Mouse (Mus musculus) CH12.LX (cell line): Measurements from ENCODE around the gene Scamp2.

Experiments used
- CTCF ChIP-seq, 2 experiments: IDR thresholded peaks in 1 of 2; conservative IDR thresholded peaks in 1 of 2; 2 replicates each; pipeline ENCODE4 v1.5.1; 2011 to 2012; ENCODE audit warnings: low read depth in 2 of 2, low read length in 2 of 2, improper control_type of control experiment in 1 of 2, inconsistent platforms in 1 of 2, mild to moderate bottlenecking in 1 of 2, moderate library complexity in 1 of 2
- EP300 ChIP-seq: IDR thresholded peaks from 2 replicates; pipeline ENCODE4 v1.6.1; 2011; ENCODE audit warnings: low read length, improper control_type of control experiment
- ETS1 ChIP-seq: conservative IDR thresholded peaks from 2 replicates; pipeline ENCODE4 v1.6.1; 2012; ENCODE audit warnings: low read depth, mild to moderate bottlenecking, inconsistent platforms, low read length, improper control_type of control experiment, moderate library complexity
- GABPA ChIP-seq: IDR thresholded peaks from 2 replicates; pipeline ENCODE4 v1.6.1; 2012; ENCODE audit warnings: low read depth, low read length, improper control_type of control experiment, inconsistent platforms; ENCODE audit not compliant: insufficient replicate concordance
- IRF4 ChIP-seq: IDR thresholded peaks from 2 replicates; pipeline ENCODE4 v1.6.1; 2014; ENCODE audit warnings: low read depth, mild to moderate bottlenecking, inconsistent platforms, low read length, improper control_type of control experiment
- JUND ChIP-seq: conservative IDR thresholded peaks from 2 replicates; pipeline ENCODE4 v1.6.1; 2011; ENCODE audit warnings: low read depth, low read length, improper control_type of control experiment
- NELFE ChIP-seq: IDR thresholded peaks from 2 replicates; pipeline ENCODE4 v1.6.1; 2011; ENCODE audit warnings: low read depth, low read length, improper control_type of control experiment
- POLR2A ChIP-seq: IDR thresholded peaks from 2 replicates; pipeline ENCODE4 v1.6.1; 2011; ENCODE audit warnings: low read depth, mild to moderate bottlenecking, improper control_type of control experiment, low read length
- RCOR1 ChIP-seq: conservative IDR thresholded peaks from 2 replicates; pipeline ENCODE4 v1.6.1; 2012; ENCODE audit warnings: low read depth, mild to moderate bottlenecking, inconsistent platforms, low read length, improper control_type of control experiment
- SIN3A ChIP-seq: IDR thresholded peaks from 2 replicates; pipeline ENCODE4 v1.6.1; 2012; ENCODE audit warnings: low read length, improper control_type of control experiment, inconsistent platforms
- TCF12 ChIP-seq: IDR thresholded peaks from 2 replicates; pipeline ENCODE4 v1.6.1; 2014; ENCODE audit warnings: low read depth, mild to moderate bottlenecking, inconsistent platforms, low read length, improper control_type of control experiment
- UBTF ChIP-seq: IDR thresholded peaks from 2 replicates; pipeline ENCODE4 v1.6.1; 2012; ENCODE audit warnings: low read depth, mild to moderate bottlenecking, inconsistent platforms, low read length, improper control_type of control experiment, moderate library complexity
- USF2 ChIP-seq: conservative IDR thresholded peaks from 2 replicates; pipeline ENCODE4 v1.6.1; 2011; ENCODE audit warnings: low read depth, low read length, improper control_type of control experiment
- ZC3H11A ChIP-seq: IDR thresholded peaks from 2 replicates; pipeline ENCODE4 v1.6.1; 2012; ENCODE audit warnings: low read depth, mild to moderate bottlenecking, inconsistent platforms, low read length, improper control_type of control experiment

GRCm38 (mm10) chr9:57553119-57553518 lies 7.6 kb upstream of the Scamp2 start:
- TF ChIP-seq USF2 = no peak
- TF ChIP-seq GABPA = no peak
- TF ChIP-seq CTCF (conservative IDR thresholded peaks at IDR 0.05 in 1 of 2, IDR thresholded peaks at IDR 0.05 in 1 of 2; ENCODE audit: low read depth in 2 of 2, low read length in 2 of 2) = no peak
- TF ChIP-seq NELFE = no peak
- no peak for TF ChIP-seq POLR2A
- no peak for TF ChIP-seq EP300
- TF ChIP-seq RCOR1 = no peak
- no peak for TF ChIP-seq ETS1
- TF ChIP-seq TCF12 = no peak
- TF ChIP-seq UBTF = no peak
- TF ChIP-seq JUND = no peak
- TF ChIP-seq ZC3H11A = no peak
- no peak for TF ChIP-seq SIN3A
- no peak for TF ChIP-seq IRF4
